Mouse (Mus musculus): ENCODE results near the gene Otub1. TPM values are rescaled to one million over a fixed set of nuclear protein-coding genes. Genes with fewer than 3 reads are reported as not detected.

The Otub1 gene
- total and polyA plus RNA-seq, 3 experiments: 102 to 139 (median 119) TPM

DNA sequence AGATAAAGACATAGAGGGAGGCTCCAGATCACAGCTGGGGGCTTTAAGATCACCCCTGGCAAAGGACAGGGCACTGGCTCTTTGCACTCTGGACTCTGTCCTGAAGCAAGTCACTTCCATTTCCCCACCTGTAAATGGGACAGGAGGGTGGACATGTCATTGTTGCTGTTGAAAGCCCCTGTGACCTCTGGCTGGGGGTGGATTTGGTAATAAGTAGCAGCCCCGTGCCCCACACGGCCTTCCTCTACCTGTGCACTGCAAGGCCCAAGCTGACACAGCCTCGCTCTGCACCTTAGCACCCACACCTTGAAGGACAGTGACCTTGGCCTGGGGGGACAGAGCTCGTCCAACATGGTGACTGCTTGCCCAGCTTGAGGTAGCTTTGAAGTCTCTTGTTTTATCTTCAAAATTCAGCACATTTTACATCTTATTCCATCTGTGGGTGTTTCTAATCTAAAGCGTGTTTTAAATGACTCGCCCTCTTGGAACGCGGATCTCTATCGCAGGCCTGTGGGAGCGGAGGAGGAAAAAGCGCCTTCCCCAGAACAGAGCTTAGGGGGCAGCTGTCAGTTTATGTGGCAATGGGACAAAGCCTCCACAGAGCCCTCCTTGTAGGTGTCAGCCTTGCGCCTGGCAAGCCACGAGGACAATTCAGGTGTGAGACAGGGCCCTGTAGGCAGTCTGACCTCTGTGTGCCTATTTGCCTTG lies 28.2 kb downstream of the Otub1 start:
- no peaks in the 10 kb centered on the region for H3K4me1 ChIP-seq (ENCODE audit: control insufficient read depth in 1 of 2, insufficient read depth in 2 of 2)
- dilution Hi-C loops (cut with MboI; ENCODE audit: extremely low pct_ligation_motif_present, extremely low pct_unique_long_range_greater_than_20kb, low sequenced_read_pairs): no loop called here
- DNase-seq (ENCODE audit: extremely low read depth): no peak
- H3K4me2 ChIP-seq (ENCODE audit: insufficient read depth, low read depth, poor library complexity, severe bottlenecking): no peak overlapping the region
- no peaks in the 10 kb centered on the region for H3K36me3 ChIP-seq (replicated peaks in 1 of 2; ENCODE audit: control insufficient read depth in 1 of 2, insufficient read depth in 1 of 2, low read length in 1 of 2)
- H3K4me3 ChIP-seq (replicated peaks in 1 of 3; ENCODE audit: low read depth in 2 of 3, low read length in 2 of 3, poor library complexity in 1 of 3): no peak overlapping the region
- H3K9ac ChIP-seq (ENCODE audit: insufficient read depth, low read depth): no peak overlapping the region
- in situ Hi-C loops (cut with MboI; ENCODE audit: low pct_ligation_motif_present, low pct_unique_long_range_greater_than_20kb, low sequenced_read_pairs): no loop called here
- no peak overlapping the region for H3K27ac ChIP-seq (ENCODE audit: insufficient read depth, low read depth)
- no peak for TF ChIP-seq USF1 (IDR thresholded peaks at IDR 0.05; ENCODE audit: low read depth, low read length)
- no peak for TF ChIP-seq HCFC1 (IDR thresholded peaks at IDR 0.05; ENCODE audit: low read depth, low read length)
- TF ChIP-seq POLR2A (IDR thresholded peaks at IDR 0.05; ENCODE audit: low read depth, low read length): no peak
- TF ChIP-seq USF2 (conservative IDR thresholded peaks at IDR 0.05; ENCODE audit: low read depth, low read length): no peak
- no peak for TF ChIP-seq SMC3 (IDR thresholded peaks at IDR 0.05; ENCODE audit: low read depth, low read length)
- TF ChIP-seq ZC3H11A (IDR thresholded peaks at IDR 0.05; ENCODE audit: low read depth, low read length): no peak
- no peak for TF ChIP-seq SIN3A (IDR thresholded peaks at IDR 0.05; ENCODE audit: low read length)
- no peak for TF ChIP-seq TBP (conservative IDR thresholded peaks at IDR 0.05; ENCODE audit: low read depth, low read length)
- TF ChIP-seq CHD1 (IDR thresholded peaks at IDR 0.05; ENCODE audit: low read depth, low read length): no peak
- TF ChIP-seq TCF12 (IDR thresholded peaks at IDR 0.05; ENCODE audit: low read depth, low read length): no peak
- TF ChIP-seq MAZ (IDR thresholded peaks at IDR 0.05; ENCODE audit: low read depth, low read length): no peak
- no peak for TF ChIP-seq NRF1 (IDR thresholded peaks at IDR 0.05; ENCODE audit: low read depth, low read length)
- TF ChIP-seq MEF2A (IDR thresholded peaks at IDR 0.05; ENCODE audit: borderline replicate concordance, low read depth, low read length): no peak
- TF ChIP-seq NELFE (IDR thresholded peaks at IDR 0.05; ENCODE audit: low read depth, low read length): no peak
- no peak for TF ChIP-seq JUND (conservative IDR thresholded peaks at IDR 0.05; ENCODE audit: low read depth, low read length)
- no peak for TF ChIP-seq UBTF (IDR thresholded peaks at IDR 0.05; ENCODE audit: low read depth, low read length)
- TF ChIP-seq MYC (IDR thresholded peaks at IDR 0.05; ENCODE audit: low read depth, low read length): no peak
- TF ChIP-seq KAT2A (IDR thresholded peaks at IDR 0.05; ENCODE audit: insufficient replicate concordance, low read length): no peak
- TF ChIP-seq ZMIZ1 (IDR thresholded peaks at IDR 0.05; ENCODE audit: low read depth, low read length): no peak
- H3K9me3 ChIP-seq (replicated peaks; ENCODE audit: low read length): no peaks in the 10 kb centered on the region
- no peaks in the 10 kb centered on the region for H3K79me2 ChIP-seq (replicated peaks; ENCODE audit: control insufficient read depth, extremely low read depth, insufficient read depth, poor library complexity, severe bottlenecking)
- peaks cover 93% of the 10 kb centered on the region for H3K27me3 ChIP-seq (replicated peaks)

DNA sequence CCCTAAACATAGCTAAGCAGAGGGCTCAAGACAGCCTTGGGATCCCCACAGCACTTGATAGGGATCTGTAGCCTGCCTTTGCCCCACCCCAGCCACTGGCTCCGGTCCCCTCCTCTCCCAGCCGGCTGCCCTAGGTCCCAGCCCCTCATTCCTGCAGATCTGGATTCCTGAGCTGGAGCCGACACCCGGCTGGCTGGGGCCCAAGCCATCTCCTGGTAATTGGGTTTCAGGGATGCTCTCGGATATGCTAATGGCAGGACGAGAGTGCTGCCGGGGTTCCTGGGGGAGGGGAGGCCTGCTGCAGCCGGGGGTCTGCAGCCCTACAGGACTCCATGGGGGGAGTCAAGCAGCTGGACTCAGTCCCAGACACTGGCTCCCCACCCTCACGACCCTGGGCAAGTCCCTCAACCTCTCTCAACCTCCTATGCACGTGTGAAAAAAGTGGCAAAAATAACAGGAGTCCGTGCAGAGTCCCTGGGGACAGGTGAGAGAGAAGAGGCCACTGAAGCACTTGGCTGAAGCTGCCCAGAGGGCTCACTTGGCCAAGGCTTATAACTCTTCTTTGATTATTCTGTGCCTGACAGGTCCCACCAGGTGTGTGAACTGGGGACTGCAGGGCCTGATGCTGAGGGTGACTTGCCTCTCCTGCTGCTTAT lies 29.9 kb downstream of the Otub1 start:
- Histone ChIP-seq H3K27ac (ENCODE audit: insufficient read depth, low read depth) (no peak overlapping the region), H3K4me2 (ENCODE audit: insufficient read depth, low read depth, poor library complexity, severe bottlenecking) (no peak overlapping the region), H3K36me3 (replicated peaks in 1 of 2; ENCODE audit: control insufficient read depth in 1 of 2, insufficient read depth in 1 of 2, low read length in 1 of 2) (no peaks in the 10 kb centered on the region), H3K4me1 (ENCODE audit: control insufficient read depth in 1 of 2, insufficient read depth in 2 of 2) (peaks cover 2 to 10% of the 10 kb centered on the region in 2 experiments; a peak in 2 of 4 replicates), H3K4me3 (replicated peaks in 1 of 3; ENCODE audit: low read depth in 2 of 3, low read length in 2 of 3, poor library complexity in 1 of 3) (no peak overlapping the region), H3K79me2 (replicated peaks; ENCODE audit: control insufficient read depth, extremely low read depth, insufficient read depth, poor library complexity, severe bottlenecking) (no peaks in the 10 kb centered on the region), H3K27me3 (replicated peaks) (peaks cover 87% of the 10 kb centered on the region), H3K9me3 (replicated peaks; ENCODE audit: low read length) (no peaks in the 10 kb centered on the region), H3K9ac (ENCODE audit: insufficient read depth, low read depth) (no peak overlapping the region)
- in situ Hi-C loops (cut with MboI; ENCODE audit: low pct_ligation_motif_present, low pct_unique_long_range_greater_than_20kb, low sequenced_read_pairs): no loop called here
- dilution Hi-C loops (cut with MboI; ENCODE audit: extremely low pct_ligation_motif_present, extremely low pct_unique_long_range_greater_than_20kb, low sequenced_read_pairs): no loop called here
- TF ChIP-seq GABPA (IDR thresholded peaks at IDR 0.05; ENCODE audit: insufficient replicate concordance, low read depth, low read length): no peak
- TF ChIP-seq EP300 (IDR thresholded peaks at IDR 0.05; ENCODE audit: low read length): no peak
- TF ChIP-seq CHD2 (IDR thresholded peaks at IDR 0.05; ENCODE audit: low read length): no peak
- TF ChIP-seq BHLHE40 (IDR thresholded peaks at IDR 0.05; ENCODE audit: low read depth, low read length): no peak
- no peak for TF ChIP-seq PAX5 (IDR thresholded peaks at IDR 0.05; ENCODE audit: low read length)
- no peak for TF ChIP-seq E2F4 (IDR thresholded peaks at IDR 0.05; ENCODE audit: insufficient replicate concordance, low read depth, low read length)
- no peak for TF ChIP-seq ELF1 (IDR thresholded peaks at IDR 0.05; ENCODE audit: low read depth, low read length)
- no peak for TF ChIP-seq TCF12 (IDR thresholded peaks at IDR 0.05; ENCODE audit: low read depth, low read length)
- TF ChIP-seq ZC3H11A (IDR thresholded peaks at IDR 0.05; ENCODE audit: low read depth, low read length): no peak
- TF ChIP-seq CHD1 (IDR thresholded peaks at IDR 0.05; ENCODE audit: low read depth, low read length): no peak
- no peak for TF ChIP-seq JUN (IDR thresholded peaks at IDR 0.05; ENCODE audit: insufficient read depth, low read depth, low read length)
- DNase-seq (ENCODE audit: extremely low read depth): no peak

Measured in CH12.LX (cell line).